Mouse (Mus musculus) midbrain, embryonic 15.5 days (tissue): ENCODE measurements at regions not wholly inside any gene's neighbourhood (a gene's known extent, or its start where the extent isn't known, plus 50 kb on each side); places are given as distances from the start of the nearest gene placed in this dataset.

Experiments
- ATAC-seq: fragments of 200-750 bp; cut with Nextera tagmentation; replicated peaks from 2 replicates; pipeline ENCODE4 v1.8.0; 2017; ENCODE audit warnings: moderate TSS enrichment
- H3K27ac ChIP-seq: fragments of 300-500 bp; sonication (generic); 2 replicates; pipeline ENCODE4 v1.5.1; 2015; ENCODE audit warnings: mild to moderate bottlenecking, inconsistent platforms
- H3K27me3 ChIP-seq: fragments of 300-500 bp; sonication (generic); replicated peaks from 2 replicates; pipeline ENCODE4 v1.6.1; 2015; ENCODE audit warnings: inconsistent platforms
- H3K36me3 ChIP-seq: fragments of 300-500 bp; sonication (generic); replicated peaks from 2 replicates; pipeline ENCODE4 v1.6.1; 2015; ENCODE audit warnings: inconsistent platforms
- H3K4me1 ChIP-seq: fragments of 300-500 bp; sonication (generic); 2 replicates; pipeline ENCODE4 v1.6.1; 2015; ENCODE audit warnings: inconsistent platforms
- H3K4me2 ChIP-seq: fragments of 300-500 bp; sonication (generic); 2 replicates; pipeline ENCODE4 v1.6.1; 2015; ENCODE audit warnings: inconsistent platforms, mild to moderate bottlenecking, moderate library complexity
- H3K4me3 ChIP-seq: fragments of 300-500 bp; sonication (generic); 2 replicates; pipeline ENCODE4 v1.5.1; 2015; ENCODE audit warnings: mild to moderate bottlenecking, inconsistent platforms
- H3K9ac ChIP-seq: fragments of 300-500 bp; sonication (generic); 2 replicates; pipeline ENCODE4 v1.6.1; 2015; ENCODE audit warnings: mild to moderate bottlenecking, inconsistent platforms
- H3K9me3 ChIP-seq: fragments of 300-500 bp; sonication (generic); 2 replicates; pipeline ENCODE4 v1.6.1; 2016; ENCODE audit warnings: inconsistent platforms
- WGBS: fragments of 180-500 bp; shearing (Covaris S2); methylation state at CpG from one replicate; pipeline ENCODE4 v1.1.7; 2015; ENCODE audit warnings: mixed read lengths; 5-methylcytosine and 5-hydroxymethylcytosine counted together

GRCm38 (mm10) chr6:51678743-51679142 lies 155.0 kb downstream of the Snx10 start:
- ATAC-seq, result no peak
- Histone ChIP-seq H3K4me2 (no peak overlapping the region), H3K27ac (no peak overlapping the region), H3K9me3 (no peaks in the 10 kb centered on the region), H3K9ac (no peak overlapping the region), H3K27me3 (no peaks in the 10 kb centered on the region), H3K36me3 (no peaks in the 10 kb centered on the region), H3K4me3 (no peak overlapping the region), H3K4me1 (peaks cover 4% of the 10 kb centered on the region)
- WGBS, result 90% methylated on average over 3 of the region's 3 CpGs

GRCm38 (mm10) chr6:51680239-51680857 lies 156.6 kb downstream of the Snx10 start:
- Histone ChIP-seq H3K36me3 (no peaks in the 10 kb centered on the region), H3K27ac (no peak overlapping the region), H3K4me2 (no peak overlapping the region), H3K4me3 (no peak overlapping the region), H3K9ac (no peak overlapping the region), H3K27me3 (no peaks in the 10 kb centered on the region), H3K9me3 (no peaks in the 10 kb centered on the region), H3K4me1 (peaks cover 4% of the 10 kb centered on the region)
- WGBS, result 75% methylated on average over 10 of the region's 10 CpGs
- ATAC-seq, result no peak

- 90% methylated on average over 5 of the region's 5 CpGs for WGBS
- H3K9ac ChIP-seq, result no peak overlapping the region
- H3K4me1 ChIP-seq, result no peaks in the 10 kb centered on the region
- no peak overlapping the region for H3K4me3 ChIP-seq
- no peak for ATAC-seq
- no peaks in the 10 kb centered on the region for H3K9me3 ChIP-seq
- no peaks in the 10 kb centered on the region for H3K27me3 ChIP-seq
- H3K4me2 ChIP-seq, result no peak overlapping the region
- H3K36me3 ChIP-seq, result no peaks in the 10 kb centered on the region
- no peak overlapping the region for H3K27ac ChIP-seq
These were observed 159.4 kb downstream of the Snx10 start for GRCm38 (mm10) chr6:51683131-51683530.

GRCm38 (mm10) chr6:51685651-51686287 lies 162.1 kb downstream of the Snx10 start:
- no peak overlapping the region for H3K9ac ChIP-seq
- no peaks in the 10 kb centered on the region for H3K4me1 ChIP-seq
- H3K4me2 ChIP-seq, result no peak overlapping the region
- H3K27ac ChIP-seq, result no peak overlapping the region
- no peaks in the 10 kb centered on the region for H3K27me3 ChIP-seq
- 64% methylated on average over 8 of the region's 8 CpGs for WGBS
- no peaks in the 10 kb centered on the region for H3K36me3 ChIP-seq
- ATAC-seq, result no peak
- H3K4me3 ChIP-seq, result no peak overlapping the region
- no peaks in the 10 kb centered on the region for H3K9me3 ChIP-seq

GRCm38 (mm10) chr6:51690795-51691563 lies 167.3 kb downstream of the Snx10 start:
- Histone ChIP-seq H3K4me2 (no peak overlapping the region), H3K4me1 (no peaks in the 10 kb centered on the region), H3K4me3 (no peak overlapping the region), H3K9ac (no peak overlapping the region), H3K27me3 (no peaks in the 10 kb centered on the region), H3K9me3 (no peaks in the 10 kb centered on the region), H3K36me3 (no peaks in the 10 kb centered on the region), H3K27ac (no peak overlapping the region)
- no peak for ATAC-seq
- 86% methylated on average over 13 of the region's 13 CpGs for WGBS

- Histone ChIP-seq H3K9ac (no peak overlapping the region), H3K36me3 (no peaks in the 10 kb centered on the region), H3K4me2 (no peak overlapping the region), H3K9me3 (no peaks in the 10 kb centered on the region), H3K27me3 (no peaks in the 10 kb centered on the region), H3K4me1 (0 out of 2 replicates have a peak, but pooled peaks cover 3% of the 10 kb centered on the region), H3K4me3 (no peak overlapping the region), H3K27ac (no peak overlapping the region)
- no peak for ATAC-seq
- 83% methylated on average over 7 of the region's 7 CpGs for WGBS
These were observed 170.3 kb downstream of the Snx10 start for GRCm38 (mm10) chr6:51693984-51694383.

GRCm38 (mm10) chr6:51696396-51696795 lies 172.7 kb downstream of the Snx10 start:
- Histone ChIP-seq H3K9ac (no peak overlapping the region), H3K27me3 (no peaks in the 10 kb centered on the region), H3K9me3 (no peaks in the 10 kb centered on the region), H3K4me1 (0 out of 2 replicates have a peak, but pooled peaks cover 3% of the 10 kb centered on the region), H3K4me2 (no peak overlapping the region), H3K4me3 (no peak overlapping the region), H3K36me3 (no peaks in the 10 kb centered on the region), H3K27ac (no peak overlapping the region)
- ATAC-seq, result no peak
- 73% methylated on average over 7 of the region's 7 CpGs for WGBS

GRCm38 (mm10) chr6:51697754-51698153 lies 174.1 kb downstream of the Snx10 start:
- no peak for ATAC-seq
- Histone ChIP-seq H3K4me1 (0 out of 2 replicates have a peak, but pooled peaks cover 3% of the 10 kb centered on the region), H3K9me3 (no peaks in the 10 kb centered on the region), H3K4me3 (no peak overlapping the region), H3K9ac (no peak overlapping the region), H3K36me3 (no peaks in the 10 kb centered on the region), H3K27me3 (no peaks in the 10 kb centered on the region), H3K27ac (no peak overlapping the region), H3K4me2 (no peak overlapping the region)
- 90% methylated on average over 3 of the region's 3 CpGs for WGBS

- Histone ChIP-seq H3K27me3 (no peaks in the 10 kb centered on the region), H3K4me2 (no peak overlapping the region), H3K36me3 (no peaks in the 10 kb centered on the region), H3K27ac (no peak overlapping the region), H3K4me1 (0 out of 2 replicates have a peak, but pooled peaks cover 3% of the 10 kb centered on the region), H3K9me3 (no peaks in the 10 kb centered on the region), H3K9ac (no peak overlapping the region), H3K4me3 (no peak overlapping the region)
- no peak for ATAC-seq
- WGBS, result 69% methylated on average over 4 of the region's 4 CpGs
These were observed 174.5 kb downstream of the Snx10 start for GRCm38 (mm10) chr6:51698244-51698643.

- Histone ChIP-seq H3K27me3 (no peaks in the 10 kb centered on the region), H3K4me3 (no peak overlapping the region), H3K4me1 (0 out of 2 replicates have a peak, but pooled peaks cover 3% of the 10 kb centered on the region), H3K36me3 (no peaks in the 10 kb centered on the region), H3K9me3 (no peaks in the 10 kb centered on the region), H3K27ac (no peak overlapping the region), H3K9ac (no peak overlapping the region), H3K4me2 (no peak overlapping the region)
- ATAC-seq, result no peak
- 91% methylated on average over 11 of the region's 11 CpGs for WGBS
These were observed 177.7 kb downstream of the Snx10 start for GRCm38 (mm10) chr6:51701253-51702020.

- Histone ChIP-seq H3K4me3 (no peak overlapping the region), H3K27me3 (no peaks in the 10 kb centered on the region), H3K4me2 (no peak overlapping the region), H3K27ac (no peak overlapping the region), H3K9me3 (no peaks in the 10 kb centered on the region), H3K36me3 (no peaks in the 10 kb centered on the region), H3K4me1 (0 out of 2 replicates have a peak, but pooled peaks cover 3% of the 10 kb centered on the region), H3K9ac (no peak overlapping the region)
- 76% methylated on average over 10 of the region's 10 CpGs for WGBS
- no peak for ATAC-seq
These were observed 178.9 kb downstream of the Snx10 start for GRCm38 (mm10) chr6:51702456-51703171.
